Mouse (Mus musculus) testis, adult 2 months (tissue): ENCODE data around the gene Hoxb4.

Experiments
- CTCF ChIP-seq: fragments of 200-500 bp; IDR thresholded peaks from 2 replicates; pipeline ENCODE4 v1.5.1; 2012; ENCODE audit warnings: low read depth, mild to moderate bottlenecking, inconsistent platforms, low read length, moderate library complexity; ENCODE audit not compliant: control insufficient read depth, insufficient read depth, insufficient replicate concordance
- POLR2A ChIP-seq: fragments of 200-500 bp; IDR thresholded peaks from 2 replicates; pipeline ENCODE4 v1.6.1; 2012; ENCODE audit warnings: low read depth, mild to moderate bottlenecking, inconsistent platforms, low read length, moderate library complexity; ENCODE audit not compliant: control insufficient read depth

GRCm38 (mm10) chr11:96297968-96298635 lies 20.0 kb upstream of the Hoxb4 start:
- TF ChIP-seq POLR2A (no peak), CTCF (no peak)
